Mouse (Mus musculus) liver, embryonic 14.5 days (tissue): ENCODE results near the gene Strada. TPM values are rescaled to one million over a fixed set of nuclear protein-coding genes. Genes with fewer than 3 reads are reported as not detected.
"Not testable (repeated sequence)": the region's sequence is repeated elsewhere in the genome, so short reads cannot be mapped to it uniquely, and the experiment has no call there.

Experiments used
- ATAC-seq: fragments of 200-750 bp; cut with Nextera tagmentation; 2 replicates; pipeline ENCODE4 v1.8.0; 2017; ENCODE audit warnings: moderate number of reproducible peaks, mild to moderate bottlenecking, moderate library complexity; ENCODE audit not compliant: insufficient read depth
- DNase-seq, 3 experiments: peaks; one replicate each; pipeline ENCODE4 v3.0.0-alpha.2; 2012 to 2013; ENCODE audit warnings: low read depth in 3 of 3, low spot score in 3 of 3
- H3K27ac ChIP-seq: fragments of 300-500 bp; sonication (generic); 2 replicates; pipeline ENCODE4 v1.5.1; 2014; ENCODE audit warnings: moderate library complexity, mild to moderate bottlenecking, control low read depth, inconsistent platforms
- H3K27me3 ChIP-seq: fragments of 300-500 bp; sonication (generic); 2 replicates; pipeline ENCODE4 v1.6.1; 2014; ENCODE audit warnings: mild to moderate bottlenecking, low read length, moderate library complexity; ENCODE audit not compliant: control insufficient read depth, insufficient read depth
- H3K36me3 ChIP-seq: fragments of 300-500 bp; sonication (generic); replicated peaks from 2 replicates; pipeline ENCODE4 v1.6.1; 2014; ENCODE audit warnings: low read depth; ENCODE audit not compliant: control insufficient read depth, insufficient read depth
- H3K4me1 ChIP-seq, 2 experiments: fragments of 200-500 bp in 1 of 2; fragments of 300-500 bp in 1 of 2; sonication (generic) in 1 of 2; replicated peaks; 2 replicates each; pipeline ENCODE4 v1.6.1; 2012 to 2014; ENCODE audit warnings: antibody characterized with exemption in 1 of 2, inconsistent platforms in 1 of 2, low read length in 1 of 2; ENCODE audit not compliant: control insufficient read depth in 2 of 2, insufficient read depth in 2 of 2
- H3K4me2 ChIP-seq: fragments of 300-500 bp; sonication (generic); 2 replicates; pipeline ENCODE4 v1.6.1; 2014; ENCODE audit warnings: low read depth, mild to moderate bottlenecking, control low read depth, moderate library complexity
- H3K4me3 ChIP-seq, 2 experiments: fragments of 200-500 bp in 1 of 2; fragments of 300-500 bp in 1 of 2; sonication (generic) in 1 of 2; 2 replicates each; pipeline ENCODE4 v1.5.1; 2012 to 2014; ENCODE audit warnings: low read depth in 2 of 2, low read length in 2 of 2, mild to moderate bottlenecking in 2 of 2, control low read depth in 1 of 2, inconsistent platforms in 1 of 2, moderate library complexity in 1 of 2; ENCODE audit not compliant: insufficient read depth in 1 of 2
- H3K9ac ChIP-seq: fragments of 300-500 bp; sonication (generic); replicated peaks from 2 replicates; pipeline ENCODE4 v1.6.1; 2014; ENCODE audit warnings: mild to moderate bottlenecking, control low read depth, moderate library complexity
- H3K9me3 ChIP-seq: fragments of 300-500 bp; sonication (generic); 2 replicates; pipeline ENCODE4 v1.6.1; 2016; ENCODE audit warnings: low read length, mixed read lengths; ENCODE audit not compliant: control insufficient read depth
- CTCF ChIP-seq: IDR thresholded peaks from 2 replicates; pipeline ENCODE4 v1.5.1; 2016; ENCODE audit warnings: antibody characterized with exemption, low read depth, control low read depth
- EP300 ChIP-seq: IDR thresholded peaks from 2 replicates; pipeline ENCODE4 v1.6.1; 2016; ENCODE audit warnings: antibody characterized with exemption, low read depth
- WGBS: fragments of 180-500 bp; shearing (Covaris S2); extraction: QIAGEN DNeasy Blood & Tissue Kit; methylation state at CpG from one replicate; pipeline ENCODE4 v1.1.7; 2014; ENCODE audit not compliant: insufficient replicate concordance; 5-methylcytosine and 5-hydroxymethylcytosine counted together
- polyA plus RNA-seq, 2 experiments: library from polyadenylated mRNA; depleted of rRNA in 1 of 2; stranded (reverse) in 1 of 2; unstranded in 1 of 2; fragments of >200 nt; fragmentation: Nextera tagmentation in 1 of 2; extraction: Ambion mirVana in 1 of 2; gene quantifications; 2 replicates each; pipeline versions ENCODE4 v1.2.1 to v1.2.3; 2012 to 2014

Gene Strada
- polyA plus RNA-seq, 2 experiments: 6.9 to 9.1 TPM

GRCm38 (mm10) chr11:106212771-106213170, 10.8 kb upstream of the Strada start:
- Histone ChIP-seq H3K9ac (no peak overlapping the region), H3K9me3 (no peaks in the 10 kb centered on the region), H3K27ac (no peak overlapping the region), H3K27me3 (no peaks in the 10 kb centered on the region), H3K4me1 (peaks cover 11 to 13% of the 10 kb centered on the region in 2 experiments), H3K36me3 (peaks cover 35% of the 10 kb centered on the region), H3K4me2 (no peak overlapping the region), H3K4me3 (no peak overlapping the region)
- ATAC-seq: no peak
- TF ChIP-seq CTCF (no peak), EP300 (no peak)
- DNase-seq: no peak
- 86% methylated on average over 8 of the region's 8 CpGs for WGBS

GRCm38 (mm10) chr11:106201337-106202122, 438 bp downstream of the Strada start:
- Histone ChIP-seq H3K27ac (no peak overlapping the region), H3K36me3 (peaks cover 51% of the 10 kb centered on the region), H3K27me3 (no peaks in the 10 kb centered on the region), H3K9ac (no peak overlapping the region), H3K4me2 (no peak overlapping the region), H3K4me1 (peaks cover 5 to 23% of the 10 kb centered on the region in 2 experiments), H3K9me3 (no peaks in the 10 kb centered on the region), H3K4me3 (no peak overlapping the region)
- ATAC-seq (peak; percentile 64; the same call in 1 of the 2 replicates), DNase-seq (peak in 1 of 3 experiments; percentile 17)
- no peak for TF ChIP-seq CTCF
- TF ChIP-seq EP300: peak; percentile 68
- WGBS: 64% methylated on average over 19 of the region's 19 CpGs

- H3K36me3 ChIP-seq: peaks cover 50% of the 10 kb centered on the region
- no peak overlapping the region for H3K27ac ChIP-seq
- TF ChIP-seq EP300: no peak
- no peak for TF ChIP-seq CTCF
Observed at GRCm38 (mm10) chr11:106200756-106201155, 1.2 kb downstream of the Strada start.

GRCm38 (mm10) chr11:106199997-106200396, 2.0 kb downstream of the Strada start:
- H3K4me1 ChIP-seq: peaks cover 5 to 23% of the 10 kb centered on the region in 2 experiments
- not testable (repeated sequence) for H3K4me2 ChIP-seq, H3K9me3 ChIP-seq, ATAC-seq, H3K27ac ChIP-seq, H3K4me3 ChIP-seq, H3K9ac ChIP-seq, H3K27me3 ChIP-seq, DNase-seq
- H3K36me3 ChIP-seq: peaks cover 44% of the 10 kb centered on the region
- WGBS: 84% methylated on average over 7 of the region's 7 CpGs

More at GRCm38 (mm10) chr11:106200756-106201155, 1.2 kb downstream of the Strada start:
- H3K27me3 ChIP-seq: no peaks in the 10 kb centered on the region
- H3K4me1 ChIP-seq: peaks cover 5 to 23% of the 10 kb centered on the region in 2 experiments
- WGBS: 45% methylated on average over 6 of the region's 6 CpGs
- H3K4me2 ChIP-seq: no peak overlapping the region
- ATAC-seq (no peak), DNase-seq (no peak)
- H3K9me3 ChIP-seq: no peaks in the 10 kb centered on the region
- H3K9ac ChIP-seq: no peak overlapping the region
- H3K4me3 ChIP-seq: no peak overlapping the region

- no peak overlapping the region for H3K4me3 ChIP-seq
- no peak for TF ChIP-seq CTCF
- no peak for TF ChIP-seq EP300
- 33% methylated on average over 4 of the region's 4 CpGs for WGBS
- no peak overlapping the region for H3K4me2 ChIP-seq
- DNase-seq (no peak), ATAC-seq (no peak)
- H3K9me3 ChIP-seq: no peaks in the 10 kb centered on the region
- H3K36me3 ChIP-seq: peaks cover 35% of the 10 kb centered on the region
- peaks cover 8 to 26% of the 10 kb centered on the region in 2 experiments for H3K4me1 ChIP-seq
- H3K9ac ChIP-seq: no peak overlapping the region
- no peak overlapping the region for H3K27ac ChIP-seq
- H3K27me3 ChIP-seq: no peaks in the 10 kb centered on the region
Observed at GRCm38 (mm10) chr11:106198277-106198676, 3.7 kb downstream of the Strada start.
